Mouse (Mus musculus) limb, embryonic 15.5 days (tissue): ENCODE measurements around the gene Ube2dnl1. TPM values are rescaled to one million over a fixed set of nuclear protein-coding genes. Genes with fewer than 3 reads are reported as not detected.

ENCODE experiments used
- ATAC-seq: fragments of 200-750 bp; cut with Nextera tagmentation; 2 replicates; pipeline ENCODE4 v1.8.0; 2017; ENCODE audit warnings: low read depth, moderate TSS enrichment; ENCODE audit not compliant: insufficient number of reproducible peaks, low FRiP score, low TSS enrichment
- H3K27ac ChIP-seq: fragments of 300-500 bp; sonication (generic); 2 replicates; pipeline ENCODE4 v1.5.1; 2015; ENCODE audit warnings: moderate library complexity, mild to moderate bottlenecking, inconsistent platforms
- H3K27me3 ChIP-seq: fragments of 300-500 bp; sonication (generic); 2 replicates; pipeline ENCODE4 v1.6.1; 2015; ENCODE audit warnings: inconsistent platforms
- H3K36me3 ChIP-seq: fragments of 300-500 bp; sonication (generic); 2 replicates; pipeline ENCODE4 v1.6.1; 2015; ENCODE audit warnings: inconsistent platforms
- H3K4me1 ChIP-seq: fragments of 300-500 bp; sonication (generic); 2 replicates; pipeline ENCODE4 v1.6.1; 2015; ENCODE audit warnings: inconsistent platforms
- H3K4me2 ChIP-seq: fragments of 300-500 bp; sonication (generic); 2 replicates; pipeline ENCODE4 v1.6.1; 2015; ENCODE audit warnings: mild to moderate bottlenecking, inconsistent platforms
- H3K4me3 ChIP-seq: fragments of 300-500 bp; sonication (generic); 2 replicates; pipeline ENCODE4 v1.5.1; 2015; ENCODE audit warnings: mild to moderate bottlenecking, inconsistent platforms
- H3K9ac ChIP-seq: fragments of 300-500 bp; sonication (generic); 2 replicates; pipeline ENCODE4 v1.6.1; 2015; ENCODE audit warnings: inconsistent platforms
- H3K9me3 ChIP-seq: fragments of 300-500 bp; sonication (generic); 2 replicates; pipeline ENCODE4 v1.6.1; 2016; ENCODE audit warnings: inconsistent platforms
- whole genome bisulfite sequencing: fragments of 180-500 bp; shearing (Covaris S2); methylation state at CpG from one replicate; pipeline ENCODE4 v1.1.7; 2015; 5-methylcytosine and 5-hydroxymethylcytosine counted together
- polyA plus RNA-seq: library from polyadenylated mRNA; unstranded; fragments of >200 nt; fragmentation: Nextera tagmentation; extraction: Ambion mirVana; gene quantifications from 2 replicates; pipeline ENCODE4 v1.2.1, GENCODE M21; 2015

The Ube2dnl1 gene
- polyA plus RNA-seq: not detected in 2 replicates

GRCm38 (mm10) chrX:114904712-114905111 is at the start of gene Ube2dnl1:
Gene Ube2dnl1 (plus strand): TSS chrX:114905012.
- no peak within 1 kb of the TSS for H3K4me2 ChIP-seq
- H3K9me3 ChIP-seq: no peaks in the 10 kb centered on the region
- no peak within 1 kb of the TSS for H3K27ac ChIP-seq
- no peak within 1 kb of the TSS for H3K9ac ChIP-seq
- H3K4me1 ChIP-seq: no peaks in the 10 kb centered on the region
- no peaks in the 10 kb centered on the region for H3K27me3 ChIP-seq
- no peak for ATAC-seq
- no peak within 1 kb of the TSS for H3K4me3 ChIP-seq
- no peaks in the 10 kb centered on the region for H3K36me3 ChIP-seq
- WGBS: 88% methylated on average over 5 of the region's 5 CpGs

GRCm38 (mm10) chrX:114895489-114895888 is 9.3 kb upstream of the Ube2dnl1 start:
- H3K4me1 ChIP-seq: no peaks in the 10 kb centered on the region
- no peaks in the 10 kb centered on the region for H3K36me3 ChIP-seq
- H3K4me2 ChIP-seq: no peak overlapping the region
- no peak overlapping the region for H3K27ac ChIP-seq
- no peak overlapping the region for H3K4me3 ChIP-seq
- no peak for ATAC-seq
- no peaks in the 10 kb centered on the region for H3K27me3 ChIP-seq
- H3K9ac ChIP-seq: no peak overlapping the region
- H3K9me3 ChIP-seq: no peaks in the 10 kb centered on the region

GRCm38 (mm10) chrX:114897506-114897905 is 7.3 kb upstream of the Ube2dnl1 start:
- no peaks in the 10 kb centered on the region for H3K9me3 ChIP-seq
- H3K4me2 ChIP-seq: no peak overlapping the region
- no peak overlapping the region for H3K4me3 ChIP-seq
- no peak overlapping the region for H3K27ac ChIP-seq
- no peaks in the 10 kb centered on the region for H3K27me3 ChIP-seq
- no peaks in the 10 kb centered on the region for H3K36me3 ChIP-seq
- no peak overlapping the region for H3K9ac ChIP-seq
- no peak for ATAC-seq
- H3K4me1 ChIP-seq: no peaks in the 10 kb centered on the region
- 83% methylated on average over 3 of the region's 3 CpGs for WGBS

- Histone ChIP-seq H3K27ac (no peak overlapping the region), H3K36me3 (no peaks in the 10 kb centered on the region), H3K9me3 (no peaks in the 10 kb centered on the region), H3K9ac (no peak overlapping the region), H3K27me3 (no peaks in the 10 kb centered on the region), H3K4me2 (no peak overlapping the region), H3K4me1 (no peaks in the 10 kb centered on the region), H3K4me3 (no peak overlapping the region)
- no peak for ATAC-seq
Observed at GRCm38 (mm10) chrX:114903391-114903790, 1.4 kb upstream of the Ube2dnl1 start.

DNA sequence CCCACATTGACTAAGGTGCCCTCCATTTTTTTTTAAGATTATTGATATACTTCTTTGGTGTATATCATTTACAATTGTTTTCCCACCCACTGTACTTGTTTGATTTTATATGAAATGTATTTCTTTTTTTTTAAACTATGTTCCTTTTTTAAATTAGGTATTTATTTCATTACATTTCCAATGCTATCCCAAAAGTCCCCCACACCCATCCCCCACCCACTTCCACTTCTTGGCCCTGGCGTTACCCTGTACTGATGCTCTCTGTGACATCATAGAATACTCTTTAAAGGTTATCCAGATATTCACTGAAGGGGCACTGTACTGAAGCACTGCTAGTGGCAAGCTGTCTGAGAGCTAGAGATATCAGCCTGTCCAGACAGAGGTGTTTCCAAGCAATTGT is 2.5 kb downstream of the Ube2dnl1 start, which contains the start of gene Ube2dnl2:
TSS of gene Ube2dnl2 (plus strand) at position 301 of the 400 bp plus-strand sequence.
- Histone ChIP-seq H3K36me3 (no peaks in the 10 kb centered on the region), H3K9ac (no peak within 1 kb of the TSS), H3K9me3 (no peaks in the 10 kb centered on the region), H3K4me3 (no peak within 1 kb of the TSS), H3K27me3 (no peaks in the 10 kb centered on the region), H3K27ac (no peak within 1 kb of the TSS), H3K4me1 (no peaks in the 10 kb centered on the region), H3K4me2 (no peak within 1 kb of the TSS)
- no peak for ATAC-seq
- WGBS: 80% methylated on average over 1 of the region's 1 CpGs

- WGBS: 32% methylated on average over 1 of the region's 1 CpGs
Observed at GRCm38 (mm10) chrX:114955066-114955465, 50.3 kb downstream of the Ube2dnl1 start.

More at GRCm38 (mm10) chrX:114955066-114955465, 50.3 kb downstream of the Ube2dnl1 start:
- no peak overlapping the region for H3K4me2 ChIP-seq
- H3K36me3 ChIP-seq: no peaks in the 10 kb centered on the region
- no peaks in the 10 kb centered on the region for H3K4me1 ChIP-seq
- H3K4me3 ChIP-seq: no peak overlapping the region
- no peak overlapping the region for H3K9ac ChIP-seq
- ATAC-seq: no peak
- no peaks in the 10 kb centered on the region for H3K9me3 ChIP-seq
- H3K27ac ChIP-seq: no peak overlapping the region
- H3K27me3 ChIP-seq: no peaks in the 10 kb centered on the region

Other genes with a start within 250 kb of the Ube2dnl1 start
- not detected in 2 replicates for gene Ube2dnl2, start 2.6 kb downstream of the Ube2dnl1 start, polyA plus RNA-seq